Mouse (Mus musculus) neural tube, embryonic 13.5 days (tissue): ENCODE measurements around the gene Yy2. TPM values are rescaled to one million over a fixed set of nuclear protein-coding genes. Genes with fewer than 3 reads are reported as not detected.

ENCODE experiments used
- ATAC-seq: fragments of 200-750 bp; cut with Nextera tagmentation; 2 replicates; pipeline ENCODE4 v1.8.0; 2017; ENCODE audit warnings: low read depth, mild to moderate bottlenecking, moderate TSS enrichment, moderate library complexity
- H3K27ac ChIP-seq: fragments of 300-500 bp; sonication (generic); replicated peaks from 2 replicates; pipeline ENCODE4 v1.5.1; 2015; ENCODE audit warnings: moderate library complexity, mild to moderate bottlenecking, inconsistent platforms
- H3K27me3 ChIP-seq: fragments of 300-500 bp; sonication (generic); 2 replicates; pipeline ENCODE4 v1.6.1; 2015; ENCODE audit warnings: mild to moderate bottlenecking, inconsistent platforms
- H3K36me3 ChIP-seq: fragments of 300-500 bp; sonication (generic); 2 replicates; pipeline ENCODE4 v1.6.1; 2015; ENCODE audit warnings: mild to moderate bottlenecking, inconsistent platforms
- H3K4me1 ChIP-seq: fragments of 300-500 bp; sonication (generic); replicated peaks from 2 replicates; pipeline ENCODE4 v1.6.1; 2015; ENCODE audit warnings: inconsistent platforms
- H3K4me2 ChIP-seq: fragments of 300-500 bp; sonication (generic); 2 replicates; pipeline ENCODE4 v1.6.1; 2015; ENCODE audit warnings: inconsistent platforms, mild to moderate bottlenecking, moderate library complexity
- H3K4me3 ChIP-seq: fragments of 300-500 bp; sonication (generic); 2 replicates; pipeline ENCODE4 v1.5.1; 2015; ENCODE audit warnings: mild to moderate bottlenecking, inconsistent platforms
- H3K9ac ChIP-seq: fragments of 300-500 bp; sonication (generic); 2 replicates; pipeline ENCODE4 v1.6.1; 2015; ENCODE audit warnings: moderate library complexity, mild to moderate bottlenecking, inconsistent platforms
- H3K9me3 ChIP-seq: fragments of 300-500 bp; sonication (generic); 2 replicates; pipeline ENCODE4 v1.6.1; 2016; ENCODE audit warnings: inconsistent platforms
- WGBS: fragments of 180-500 bp; shearing (Covaris S2); methylation state at CpG from one replicate; pipeline ENCODE4 v1.1.7; 2015; 5-methylcytosine and 5-hydroxymethylcytosine counted together
- polyA plus RNA-seq: library from polyadenylated mRNA; unstranded; fragments of >200 nt; fragmentation: Nextera tagmentation; extraction: Ambion mirVana; gene quantifications from 2 replicates; pipeline ENCODE4 v1.2.1, GENCODE M21; 2015

Gene Yy2
- polyA plus RNA-seq: 2.3 and 2.9 TPM in 2 replicates

DNA sequence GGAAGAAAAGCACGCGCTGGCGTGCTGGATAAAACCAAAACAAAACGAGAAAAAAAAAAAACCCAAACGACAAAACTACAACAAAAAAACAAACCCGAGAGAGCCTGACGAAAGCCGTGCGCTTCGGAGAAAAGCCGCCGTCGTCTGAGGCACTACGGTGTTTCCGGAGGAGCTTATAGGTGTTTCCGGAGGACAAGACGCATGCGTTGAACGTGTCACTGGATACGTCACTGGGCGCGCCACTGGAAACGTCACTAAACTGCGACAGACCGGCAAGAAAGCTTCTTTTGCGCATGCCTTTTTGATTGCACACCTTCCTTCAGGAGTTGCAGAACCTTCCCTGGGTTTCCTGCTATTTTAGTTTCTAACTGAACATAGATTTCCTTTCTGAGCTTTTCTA is at the start of gene Yy2:
TSS of gene Yy2 (minus strand) at position 146 of the 400 bp plus-strand sequence.
- Histone ChIP-seq H3K9me3 (no peaks in the 10 kb centered on the region), H3K27me3 (no peaks in the 10 kb centered on the region), H3K4me3 (no peak within 1 kb of the TSS), H3K36me3 (peaks cover 14% of the 10 kb centered on the region; the same call in 1 of the 2 replicates), H3K9ac (no peak within 1 kb of the TSS), H3K4me1 (no peaks in the 10 kb centered on the region), H3K4me2 (no peak within 1 kb of the TSS), H3K27ac (no peak within 1 kb of the TSS)
- WGBS: 93% methylated on average over 26 of the region's 26 CpGs
- ATAC-seq: no peak

GRCm38 (mm10) chrX:157612894-157613293 is 44.1 kb upstream of the Yy2 start:
- 33% methylated on average over 32 of the region's 32 CpGs for WGBS
- no peaks in the 10 kb centered on the region for H3K27me3 ChIP-seq
- ATAC-seq: no peak
- H3K4me2 ChIP-seq: peak overlapping the region; percentile 44
- H3K9ac ChIP-seq: no peak overlapping the region
- no peaks in the 10 kb centered on the region for H3K9me3 ChIP-seq
- H3K4me1 ChIP-seq: peaks cover 3% of the 10 kb centered on the region; the same call in 1 of the 2 replicates
- no peak overlapping the region for H3K4me3 ChIP-seq
- H3K27ac ChIP-seq: no peak overlapping the region
- no peaks in the 10 kb centered on the region for H3K36me3 ChIP-seq

GRCm38 (mm10) chrX:157601450-157601849 is 32.7 kb upstream of the Yy2 start:
- WGBS: 15% methylated on average over 3 of the region's 3 CpGs
- no peaks in the 10 kb centered on the region for H3K27me3 ChIP-seq
- no peaks in the 10 kb centered on the region for H3K9me3 ChIP-seq
- H3K36me3 ChIP-seq: no peaks in the 10 kb centered on the region
- no peak for ATAC-seq
- no peak overlapping the region for H3K4me3 ChIP-seq
- peaks cover 9% of the 10 kb centered on the region for H3K4me1 ChIP-seq
- no peak overlapping the region for H3K27ac ChIP-seq
- no peak overlapping the region for H3K4me2 ChIP-seq
- H3K9ac ChIP-seq: no peak overlapping the region

- H3K4me1 ChIP-seq: peaks cover 13% of the 10 kb centered on the region
- H3K4me2 ChIP-seq: peak within 1 kb of the TSS; percentile 58
- peak within 1 kb of the TSS; percentile 92 for H3K27ac ChIP-seq
- WGBS: 21% methylated on average over 68 of the region's 74 CpGs
- peak; percentile 85 for ATAC-seq
- H3K27me3 ChIP-seq: no peaks in the 10 kb centered on the region
- no peaks in the 10 kb centered on the region for H3K9me3 ChIP-seq
- H3K36me3 ChIP-seq: no peaks in the 10 kb centered on the region
- H3K9ac ChIP-seq: peak within 1 kb of the TSS; percentile 84
- H3K4me3 ChIP-seq: peak within 1 kb of the TSS; percentile 57
Measured at GRCm38 (mm10) chrX:157598186-157598996, 29.6 kb upstream of the Yy2 start, which contains the start of gene Mbtps2. Mbtps2 (minus strand) TSS chrX:157598715.

DNA sequence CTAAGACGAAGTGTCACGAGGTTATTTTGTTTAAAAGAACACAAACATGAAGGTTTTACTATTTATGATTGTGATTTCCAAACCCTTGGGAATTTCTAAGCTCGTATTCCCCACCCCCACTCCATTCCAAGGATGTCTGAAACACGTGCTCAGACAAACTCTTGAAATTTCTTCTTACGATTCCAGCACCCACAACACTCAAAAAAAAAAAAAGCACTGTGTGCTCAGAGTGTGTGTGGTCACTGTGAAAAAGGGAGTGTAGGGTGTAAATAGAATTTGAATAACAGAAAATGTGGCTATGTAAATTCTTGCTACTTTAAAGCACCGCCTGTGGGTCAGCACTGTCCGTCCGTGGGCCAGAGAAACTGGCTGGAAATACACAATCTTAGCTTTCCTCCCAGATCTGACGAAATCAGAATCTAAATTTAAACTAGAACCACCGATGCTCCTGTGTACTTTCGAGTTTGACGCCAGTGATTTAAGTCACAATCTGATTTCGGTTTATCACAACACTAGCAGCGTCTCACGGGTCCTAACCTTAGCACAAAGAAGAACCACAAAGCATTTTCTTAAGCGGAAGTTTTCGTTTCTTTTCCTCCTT is 28.9 kb upstream of the Yy2 start:
- no peaks in the 10 kb centered on the region for H3K9me3 ChIP-seq
- H3K36me3 ChIP-seq: no peaks in the 10 kb centered on the region
- H3K27ac ChIP-seq: peak overlapping the region; percentile 92
- ATAC-seq: peak; percentile 43; the same call in 1 of the 2 replicates
- peaks cover 13% of the 10 kb centered on the region for H3K4me1 ChIP-seq
- peak overlapping the region; percentile 84 for H3K9ac ChIP-seq
- H3K4me3 ChIP-seq: peak overlapping the region; percentile 57
- no peaks in the 10 kb centered on the region for H3K27me3 ChIP-seq
- 22% methylated on average over 17 of the region's 17 CpGs for WGBS
- peak overlapping the region; percentile 58 for H3K4me2 ChIP-seq

DNA sequence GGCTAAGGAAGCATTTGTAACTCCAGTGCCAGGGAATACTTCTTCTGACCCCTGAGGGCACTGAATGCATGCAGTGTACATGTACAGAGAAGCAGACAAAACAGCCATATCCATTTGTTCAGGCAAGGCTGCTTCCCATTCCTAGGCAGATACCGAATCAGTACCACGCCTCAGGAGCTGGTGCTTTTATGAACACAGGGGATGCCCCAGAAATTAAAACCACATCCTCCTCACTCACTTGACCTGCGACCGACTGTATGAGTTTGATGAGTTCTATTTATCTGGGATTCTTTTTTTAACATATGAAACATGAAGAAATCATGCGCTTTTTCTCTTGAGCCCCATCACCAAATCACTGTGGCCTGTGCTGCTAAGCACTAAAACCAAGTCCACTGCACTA is 28.0 kb upstream of the Yy2 start:
- Histone ChIP-seq H3K27ac (no peak overlapping the region), H3K27me3 (no peaks in the 10 kb centered on the region), H3K36me3 (no peaks in the 10 kb centered on the region), H3K4me1 (peaks cover 13% of the 10 kb centered on the region), H3K4me2 (peak overlapping the region; percentile 58), H3K9me3 (no peaks in the 10 kb centered on the region), H3K4me3 (peak overlapping the region; percentile 57), H3K9ac (peak overlapping the region; percentile 84)
- no peak for ATAC-seq
- 84% methylated on average over 5 of the region's 5 CpGs for WGBS

DNA sequence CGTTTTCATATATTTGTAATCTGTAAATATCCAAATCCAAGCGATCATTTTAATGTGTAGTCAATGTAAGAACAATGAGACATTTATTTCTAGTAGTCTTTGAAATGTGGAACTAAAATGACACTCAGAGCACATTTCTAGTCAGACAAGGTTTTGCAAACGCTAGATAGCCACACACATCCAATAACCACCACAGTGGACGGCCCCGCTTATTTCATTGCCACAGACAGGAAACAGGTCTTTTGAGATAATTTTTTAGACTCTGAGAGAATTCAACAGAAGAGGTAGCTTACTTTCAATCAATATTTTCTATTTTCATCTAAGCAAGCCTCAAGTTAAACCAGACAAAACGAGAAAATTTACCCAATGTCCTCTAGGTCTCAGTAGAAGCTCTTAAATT is 27.1 kb upstream of the Yy2 start:
- Histone ChIP-seq H3K36me3 (no peaks in the 10 kb centered on the region), H3K4me1 (peaks cover 13% of the 10 kb centered on the region), H3K9ac (no peak overlapping the region), H3K27me3 (no peaks in the 10 kb centered on the region), H3K4me3 (no peak overlapping the region), H3K9me3 (no peaks in the 10 kb centered on the region), H3K27ac (no peak overlapping the region), H3K4me2 (no peak overlapping the region)
- ATAC-seq: no peak
- WGBS: 90% methylated on average over 6 of the region's 6 CpGs

- Histone ChIP-seq H3K9me3 (no peaks in the 10 kb centered on the region), H3K4me1 (peaks cover 13% of the 10 kb centered on the region), H3K4me3 (no peak overlapping the region), H3K27ac (no peak overlapping the region), H3K36me3 (peaks cover 9% of the 10 kb centered on the region), H3K4me2 (no peak overlapping the region), H3K9ac (no peak overlapping the region), H3K27me3 (no peaks in the 10 kb centered on the region)
- ATAC-seq: no peak
- 75% methylated on average over 2 of the region's 2 CpGs for WGBS
Measured at GRCm38 (mm10) chrX:157594606-157595005, 25.8 kb upstream of the Yy2 start.

DNA sequence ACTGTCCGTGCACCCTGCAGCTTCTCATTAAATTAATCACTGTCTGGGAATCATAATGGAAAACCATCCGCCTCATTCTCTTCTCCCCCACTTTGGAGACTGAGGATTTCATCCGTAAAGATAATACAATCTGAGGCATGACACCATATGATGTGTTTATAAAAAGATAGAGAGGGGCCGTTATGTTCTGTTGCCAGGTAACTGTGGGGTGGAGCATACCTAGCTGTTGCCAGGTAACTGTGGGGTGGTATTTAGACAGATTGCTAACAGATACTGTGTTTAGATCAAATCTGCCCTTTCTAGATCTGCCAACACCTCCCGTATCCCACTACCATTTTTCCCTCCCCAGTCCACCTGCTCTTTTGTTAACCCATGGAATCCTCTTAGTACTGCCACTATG is 18.2 kb upstream of the Yy2 start:
- WGBS: 58% methylated on average over 5 of the region's 5 CpGs
- ATAC-seq: no peak
- no peak overlapping the region for H3K9ac ChIP-seq

DNA sequence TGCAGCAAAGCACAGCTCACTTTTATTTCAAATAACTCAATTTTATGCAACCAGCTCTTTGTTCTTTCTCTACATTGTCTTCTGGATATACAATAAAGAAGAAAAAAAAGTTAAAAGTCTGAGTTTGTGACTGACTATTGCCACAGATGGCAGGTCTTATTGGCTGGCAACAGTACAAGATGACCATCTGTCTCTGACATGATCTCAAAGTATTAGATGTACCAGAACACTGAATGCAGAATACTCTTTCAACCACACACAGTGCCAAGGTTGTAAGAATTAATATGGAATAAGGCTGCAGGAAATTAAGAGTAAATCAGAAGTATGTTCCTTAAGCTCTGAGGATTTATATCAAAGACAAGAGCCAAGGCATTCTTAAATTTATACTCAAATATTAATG is 17.6 kb upstream of the Yy2 start:
- Histone ChIP-seq H3K9me3 (no peaks in the 10 kb centered on the region), H3K27ac (no peak overlapping the region), H3K9ac (no peak overlapping the region), H3K36me3 (peaks cover 11% of the 10 kb centered on the region), H3K4me3 (no peak overlapping the region), H3K4me1 (no peaks in the 10 kb centered on the region), H3K27me3 (no peaks in the 10 kb centered on the region), H3K4me2 (no peak overlapping the region)
- ATAC-seq: no peak

More for the DNA sequence above, 18.2 kb upstream of the Yy2 start:
- H3K36me3 ChIP-seq: peaks cover 11% of the 10 kb centered on the region
- H3K27ac ChIP-seq: no peak overlapping the region
- H3K4me3 ChIP-seq: no peak overlapping the region
- no peaks in the 10 kb centered on the region for H3K27me3 ChIP-seq
- H3K9me3 ChIP-seq: no peaks in the 10 kb centered on the region
- no peak overlapping the region for H3K4me2 ChIP-seq
- no peaks in the 10 kb centered on the region for H3K4me1 ChIP-seq

DNA sequence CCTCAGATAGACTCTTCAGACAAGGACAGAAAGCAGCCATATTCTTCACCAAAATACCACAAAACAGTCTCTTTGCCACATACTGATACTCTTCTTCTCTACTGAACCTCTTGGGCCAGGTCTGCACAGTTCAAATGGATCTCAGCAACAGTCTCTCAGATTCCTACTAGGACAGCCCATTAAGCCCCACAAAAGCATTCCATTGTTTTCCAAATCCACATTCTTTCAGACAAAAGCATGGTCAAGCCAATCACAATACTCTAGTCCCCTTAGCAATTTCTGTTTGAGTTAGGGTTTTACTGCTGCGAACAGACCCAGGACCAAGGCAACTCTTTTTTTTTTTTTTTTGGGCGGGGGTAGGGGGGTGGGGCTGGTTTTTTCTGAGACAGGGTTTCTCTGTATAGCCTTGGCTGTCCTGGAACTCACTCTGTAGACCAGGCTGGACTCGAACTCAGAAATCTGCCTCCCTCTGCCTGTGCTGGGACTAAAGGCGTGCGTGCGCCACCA is 10.4 kb upstream of the Yy2 start:
- H3K27ac ChIP-seq: no peak overlapping the region
- no peak overlapping the region for H3K9ac ChIP-seq
- H3K4me1 ChIP-seq: no peaks in the 10 kb centered on the region
- 0 out of 2 replicates have a peak, but pooled peaks cover under 1% of the 10 kb centered on the region for H3K36me3 ChIP-seq
- H3K27me3 ChIP-seq: no peaks in the 10 kb centered on the region
- no peak for ATAC-seq
- H3K4me3 ChIP-seq: no peak overlapping the region
- WGBS: 73% methylated on average over 6 of the region's 6 CpGs
- H3K9me3 ChIP-seq: no peaks in the 10 kb centered on the region
- H3K4me2 ChIP-seq: no peak overlapping the region

DNA sequence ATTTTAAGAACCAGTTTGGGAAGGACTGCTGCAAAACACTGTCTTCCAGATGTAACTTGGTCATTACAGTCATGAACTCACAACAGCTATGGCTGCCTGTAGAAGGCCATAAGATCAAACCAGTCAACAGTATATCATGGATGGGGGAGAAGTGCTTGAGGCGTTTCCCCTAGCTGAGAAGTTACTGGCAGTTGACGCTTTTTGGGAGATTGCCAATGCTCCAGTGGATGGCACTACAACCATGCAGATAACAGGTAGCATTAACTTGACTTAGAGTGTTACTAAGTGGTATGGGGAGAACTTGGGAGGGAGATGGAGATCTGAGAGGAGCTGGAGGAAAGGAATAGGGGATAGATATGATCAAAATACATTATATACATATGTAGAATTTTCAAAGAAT is 5.9 kb upstream of the Yy2 start:
- Histone ChIP-seq H3K9me3 (no peaks in the 10 kb centered on the region), H3K4me3 (no peak overlapping the region), H3K9ac (no peak overlapping the region), H3K36me3 (0 out of 2 replicates have a peak, but pooled peaks cover 8% of the 10 kb centered on the region), H3K4me2 (no peak overlapping the region), H3K4me1 (no peaks in the 10 kb centered on the region), H3K27me3 (no peaks in the 10 kb centered on the region), H3K27ac (no peak overlapping the region)
- 88% methylated on average over 2 of the region's 2 CpGs for WGBS
- no peak for ATAC-seq
